Mouse (Mus musculus) liver, embryonic 14.5 days (tissue): ENCODE measurements around the gene Ankrd9.

Experiments used
- CTCF ChIP-seq: IDR thresholded peaks from 2 replicates; pipeline ENCODE4 v1.5.1; 2016; ENCODE audit warnings: antibody characterized with exemption, low read depth, control low read depth
- EP300 ChIP-seq: IDR thresholded peaks from 2 replicates; pipeline ENCODE4 v1.6.1; 2016; ENCODE audit warnings: antibody characterized with exemption, low read depth

- TF ChIP-seq CTCF: no peak
- no peak for TF ChIP-seq EP300
Measured at GRCm38 (mm10) chr12:110939385-110939784, 39.5 kb downstream of the Ankrd9 start.
